Mouse (Mus musculus): ENCODE measurements at regions not wholly inside any gene's neighbourhood (a gene's known extent, or its start where the extent isn't known, plus 50 kb on each side); places are given as distances from the start of the nearest gene placed in this dataset.

- intact Hi-C loops (cut with DNase I) = no loop called here
- no peak for DNase-seq
Measured at GRCm38 (mm10) chr7:70780742-70781332, 414.3 kb upstream of the Nr2f2 start.

- DNase-seq = no peak
- intact Hi-C loops (cut with DNase I) = no loop called here
Measured at GRCm38 (mm10) chr7:70777763-70778162, 411.2 kb upstream of the Nr2f2 start.

- peak; percentile 2 to 15 for DNase-seq
- intact Hi-C loops (cut with DNase I) = no loop called here
Measured at GRCm38 (mm10) chr7:70769655-70770054, 403.1 kb upstream of the Nr2f2 start.

- intact Hi-C loops (cut with DNase I) = no loop called here
- peak; percentile 18 to 23 for DNase-seq
Measured at GRCm38 (mm10) chr7:70767697-70768096, 401.2 kb upstream of the Nr2f2 start.

- no peak for DNase-seq
- intact Hi-C loops (cut with DNase I) = no loop called here
Measured at GRCm38 (mm10) chr7:70756676-70757075, 390.1 kb upstream of the Nr2f2 start.

GRCm38 (mm10) chr7:70754826-70755225 lies 388.3 kb upstream of the Nr2f2 start:
- no peak for DNase-seq
- intact Hi-C loops (cut with DNase I) = no loop called here

GRCm38 (mm10) chr7:70752802-70753218 lies 386.3 kb upstream of the Nr2f2 start:
- intact Hi-C loops (cut with DNase I) = no loop called here
- no peak for DNase-seq

- intact Hi-C loops (cut with DNase I) = no loop called here
- DNase-seq = no peak
Measured at GRCm38 (mm10) chr7:70748884-70749283, 382.3 kb upstream of the Nr2f2 start.

- intact Hi-C loops (cut with DNase I) = no loop called here
- no peak for DNase-seq
Measured at GRCm38 (mm10) chr7:70748345-70748744, 381.8 kb upstream of the Nr2f2 start.

- no peak for DNase-seq
- intact Hi-C loops (cut with DNase I) = no loop called here
Measured at GRCm38 (mm10) chr7:70744296-70744695, 377.8 kb upstream of the Nr2f2 start.

- DNase-seq = no peak
Measured at GRCm38 (mm10) chr7:70735591-70735990, 369.1 kb upstream of the Nr2f2 start.

GRCm38 (mm10) chr7:70733501-70733900 lies 367.0 kb upstream of the Nr2f2 start:
- intact Hi-C loops (cut with DNase I) = no loop called here
- no peak for DNase-seq

More at GRCm38 (mm10) chr7:70735591-70735990, 369.1 kb upstream of the Nr2f2 start:
- intact Hi-C loops (cut with DNase I) = no loop called here

- DNase-seq = peak; percentile 32 to 35
- intact Hi-C loops (cut with DNase I) = no loop called here
Measured at GRCm38 (mm10) chr7:70729896-70730295, 363.4 kb upstream of the Nr2f2 start.

- intact Hi-C loops (cut with DNase I) = no loop called here
- DNase-seq = peak in 1 of 2 experiments; percentile 18
Measured at GRCm38 (mm10) chr7:70718149-70718765, 351.7 kb upstream of the Nr2f2 start.

GRCm38 (mm10) chr7:70717608-70718007 lies 351.1 kb upstream of the Nr2f2 start:
- intact Hi-C loops (cut with DNase I) = no loop called here
- DNase-seq = no peak

- intact Hi-C loops (cut with DNase I) = no loop called here
- no peak for DNase-seq
Measured at GRCm38 (mm10) chr7:70716811-70717458, 350.4 kb upstream of the Nr2f2 start.

- DNase-seq = peak in 1 of 2 experiments; percentile 6
- intact Hi-C loops (cut with DNase I) = no loop called here
Measured at GRCm38 (mm10) chr7:70712141-70712540, 345.6 kb upstream of the Nr2f2 start.

GRCm38 (mm10) chr7:70706281-70706680 lies 339.7 kb upstream of the Nr2f2 start:
- no peak for DNase-seq
- intact Hi-C loops (cut with DNase I) = no loop called here

GRCm38 (mm10) chr7:70703784-70704183 lies 337.2 kb upstream of the Nr2f2 start:
- intact Hi-C loops (cut with DNase I) = no loop called here
- DNase-seq = no peak

GRCm38 (mm10) chr7:70700461-70700860 lies 333.9 kb upstream of the Nr2f2 start:
- intact Hi-C loops (cut with DNase I) = no loop called here

GRCm38 (mm10) chr7:70699391-70699790 lies 332.9 kb upstream of the Nr2f2 start:
- intact Hi-C loops (cut with DNase I) = no loop called here
- no peak for DNase-seq

More at GRCm38 (mm10) chr7:70700461-70700860, 333.9 kb upstream of the Nr2f2 start:
- DNase-seq = no peak

GRCm38 (mm10) chr7:70698986-70699385 lies 332.5 kb upstream of the Nr2f2 start:
- DNase-seq = no peak
- intact Hi-C loops (cut with DNase I) = no loop called here

All from heart, postnatal 10 days (tissue).